Mouse (Mus musculus): ENCODE results near the gene Gtsf1l. TPM values are rescaled to one million over a fixed set of nuclear protein-coding genes. Genes with fewer than 3 reads are reported as not detected.

The Gtsf1l gene
- polyA plus RNA-seq, 1 experiment = not detected

- no peak for TF ChIP-seq CTCF (IDR thresholded peaks at IDR 0.05; ENCODE audit: borderline replicate concordance, control insufficient read depth, extremely low read depth, insufficient read depth, low read length, poor library complexity)
- H3K4me1 ChIP-seq (replicated peaks; ENCODE audit: control insufficient read depth, insufficient read depth, low read length) = no peaks in the 10 kb centered on the region
- no peak for DNase-seq
- H3K4me3 ChIP-seq (ENCODE audit: control insufficient read depth, insufficient read depth, low read length) = no peak overlapping the region
- 81% methylated on average over 3 of the region's 3 CpGs for WGBS
- peaks cover 28% of the 10 kb centered on the region; the same call in 1 of the 2 replicates for H3K36me3 ChIP-seq (ENCODE audit: control insufficient read depth, insufficient read depth, low read length)
- H3K27me3 ChIP-seq (ENCODE audit: control insufficient read depth, insufficient read depth, low read length) = no peaks in the 10 kb centered on the region
- H3K27ac ChIP-seq (ENCODE audit: control insufficient read depth, insufficient read depth, low read length) = no peak overlapping the region
Measured at GRCm38 (mm10) chr2:163075234-163075633, 12.4 kb downstream of the Gtsf1l start.

GRCm38 (mm10) chr2:163074808-163075207, 12.8 kb downstream of the Gtsf1l start:
- Histone ChIP-seq H3K36me3 (ENCODE audit: control insufficient read depth, insufficient read depth, low read length) (peaks cover 33% of the 10 kb centered on the region; the same call in 1 of the 2 replicates), H3K27me3 (ENCODE audit: control insufficient read depth, insufficient read depth, low read length) (no peaks in the 10 kb centered on the region), H3K4me3 (ENCODE audit: control insufficient read depth, insufficient read depth, low read length) (no peak overlapping the region), H3K4me1 (replicated peaks; ENCODE audit: control insufficient read depth, insufficient read depth, low read length) (no peaks in the 10 kb centered on the region), H3K27ac (ENCODE audit: control insufficient read depth, insufficient read depth, low read length) (no peak overlapping the region)
- 96% methylated on average over 12 of the region's 12 CpGs for WGBS
- no peak for DNase-seq
- TF ChIP-seq POLR2A (IDR thresholded peaks at IDR 0.05; ENCODE audit: control insufficient read depth, extremely low read depth, insufficient read depth, low read length, poor library complexity) (no peak), CTCF (IDR thresholded peaks at IDR 0.05; ENCODE audit: borderline replicate concordance, control insufficient read depth, extremely low read depth, insufficient read depth, low read length, poor library complexity) (no peak)

GRCm38 (mm10) chr2:163074006-163074405, 13.6 kb downstream of the Gtsf1l start:
- Histone ChIP-seq H3K36me3 (ENCODE audit: control insufficient read depth, insufficient read depth, low read length) (peaks cover 35% of the 10 kb centered on the region; the same call in 1 of the 2 replicates), H3K4me1 (replicated peaks; ENCODE audit: control insufficient read depth, insufficient read depth, low read length) (no peaks in the 10 kb centered on the region), H3K27me3 (ENCODE audit: control insufficient read depth, insufficient read depth, low read length) (no peaks in the 10 kb centered on the region), H3K27ac (ENCODE audit: control insufficient read depth, insufficient read depth, low read length) (no peak overlapping the region), H3K4me3 (ENCODE audit: control insufficient read depth, insufficient read depth, low read length) (no peak overlapping the region)
- 97% methylated on average over 7 of the region's 7 CpGs for WGBS
- no peak for DNase-seq
- TF ChIP-seq POLR2A (IDR thresholded peaks at IDR 0.05; ENCODE audit: control insufficient read depth, extremely low read depth, insufficient read depth, low read length, poor library complexity) = no peak
- no peak for TF ChIP-seq CTCF (IDR thresholded peaks at IDR 0.05; ENCODE audit: borderline replicate concordance, control insufficient read depth, extremely low read depth, insufficient read depth, low read length, poor library complexity)

GRCm38 (mm10) chr2:163073023-163073757, 14.5 kb downstream of the Gtsf1l start:
- WGBS = 96% methylated on average over 9 of the region's 9 CpGs
- H3K36me3 ChIP-seq (ENCODE audit: control insufficient read depth, insufficient read depth, low read length) = peaks cover 34% of the 10 kb centered on the region; the same call in 1 of the 2 replicates
- no peaks in the 10 kb centered on the region for H3K27me3 ChIP-seq (ENCODE audit: control insufficient read depth, insufficient read depth, low read length)
- H3K4me1 ChIP-seq (replicated peaks; ENCODE audit: control insufficient read depth, insufficient read depth, low read length) = no peaks in the 10 kb centered on the region
- no peak for DNase-seq
- H3K27ac ChIP-seq (ENCODE audit: control insufficient read depth, insufficient read depth, low read length) = no peak overlapping the region
- no peak for TF ChIP-seq CTCF (IDR thresholded peaks at IDR 0.05; ENCODE audit: borderline replicate concordance, control insufficient read depth, extremely low read depth, insufficient read depth, low read length, poor library complexity)
- TF ChIP-seq POLR2A (IDR thresholded peaks at IDR 0.05; ENCODE audit: control insufficient read depth, extremely low read depth, insufficient read depth, low read length, poor library complexity) = no peak
- H3K4me3 ChIP-seq (ENCODE audit: control insufficient read depth, insufficient read depth, low read length) = no peak overlapping the region

GRCm38 (mm10) chr2:163071590-163071989, 16.1 kb downstream of the Gtsf1l start:
- Histone ChIP-seq H3K27me3 (ENCODE audit: control insufficient read depth, insufficient read depth, low read length) (no peaks in the 10 kb centered on the region), H3K36me3 (ENCODE audit: control insufficient read depth, insufficient read depth, low read length) (peaks cover 29% of the 10 kb centered on the region; the same call in 1 of the 2 replicates), H3K4me1 (replicated peaks; ENCODE audit: control insufficient read depth, insufficient read depth, low read length) (no peaks in the 10 kb centered on the region), H3K27ac (ENCODE audit: control insufficient read depth, insufficient read depth, low read length) (no peak overlapping the region), H3K4me3 (ENCODE audit: control insufficient read depth, insufficient read depth, low read length) (no peak overlapping the region)
- no peak for TF ChIP-seq CTCF (IDR thresholded peaks at IDR 0.05; ENCODE audit: borderline replicate concordance, control insufficient read depth, extremely low read depth, insufficient read depth, low read length, poor library complexity)
- TF ChIP-seq POLR2A (IDR thresholded peaks at IDR 0.05; ENCODE audit: control insufficient read depth, extremely low read depth, insufficient read depth, low read length, poor library complexity) = no peak
- WGBS = 98% methylated on average over 3 of the region's 3 CpGs
- no peak for DNase-seq

GRCm38 (mm10) chr2:163070213-163070612, 17.4 kb downstream of the Gtsf1l start:
- H3K4me3 ChIP-seq (ENCODE audit: control insufficient read depth, insufficient read depth, low read length) = no peak overlapping the region
- WGBS = 94% methylated on average over 3 of the region's 3 CpGs
- DNase-seq = no peak
- TF ChIP-seq CTCF (IDR thresholded peaks at IDR 0.05; ENCODE audit: borderline replicate concordance, control insufficient read depth, extremely low read depth, insufficient read depth, low read length, poor library complexity) (no peak), POLR2A (IDR thresholded peaks at IDR 0.05; ENCODE audit: control insufficient read depth, extremely low read depth, insufficient read depth, low read length, poor library complexity) (no peak)
- H3K27ac ChIP-seq (ENCODE audit: control insufficient read depth, insufficient read depth, low read length) = no peak overlapping the region
- no peaks in the 10 kb centered on the region for H3K27me3 ChIP-seq (ENCODE audit: control insufficient read depth, insufficient read depth, low read length)
- H3K36me3 ChIP-seq (ENCODE audit: control insufficient read depth, insufficient read depth, low read length) = peaks cover 25% of the 10 kb centered on the region; the same call in 1 of the 2 replicates
- H3K4me1 ChIP-seq (replicated peaks; ENCODE audit: control insufficient read depth, insufficient read depth, low read length) = no peaks in the 10 kb centered on the region

All from thymus, adult 2 months (tissue).